Mouse (Mus musculus): ENCODE results near the gene Olfr464. TPM values are rescaled to one million over a fixed set of nuclear protein-coding genes. Genes with fewer than 3 reads are reported as not detected.

The Olfr464 gene
- total and polyA plus RNA-seq, 2 experiments = not detected

- Histone ChIP-seq H3K4me3 (ENCODE audit: insufficient read depth, low read depth, low read length) (no peak overlapping the region), H3K4me1 (ENCODE audit: control insufficient read depth, insufficient read depth, low read length) (no peaks in the 10 kb centered on the region), H3K27ac (replicated peaks; ENCODE audit: insufficient read depth, low read depth, low read length) (no peak overlapping the region), H3K36me3 (ENCODE audit: control insufficient read depth, insufficient read depth, low read length) (no peaks in the 10 kb centered on the region), H3K79me2 (ENCODE audit: control insufficient read depth, insufficient read depth, low read length) (no peaks in the 10 kb centered on the region), H3K27me3 (ENCODE audit: control insufficient read depth, insufficient read depth, low read length) (peaks cover 4% of the 10 kb centered on the region; the same call in 1 of the 2 replicates), H3K9ac (ENCODE audit: low read depth, low read length) (no peak overlapping the region)
- no peak for TF ChIP-seq POLR2A (IDR thresholded peaks at IDR 0.05; ENCODE audit: extremely low read depth, insufficient read depth, low read length)
- TF ChIP-seq CTCF (IDR thresholded peaks at IDR 0.05; ENCODE audit: low read depth, low read length) = no peak; the same call in 1 of the 2 replicates
- WGBS = 14% methylated on average over 1 of the region's 1 CpGs
- DNase-seq (ENCODE audit: extremely low read depth, low read depth, low spot score) = no peak
These were observed 34.4 kb upstream of the Olfr464 start for GRCm38 (mm10) chr11:87955144-87955543.

- Histone ChIP-seq H3K79me2 (ENCODE audit: control insufficient read depth, insufficient read depth, low read length) (no peaks in the 10 kb centered on the region), H3K36me3 (ENCODE audit: control insufficient read depth, insufficient read depth, low read length) (no peaks in the 10 kb centered on the region), H3K4me1 (ENCODE audit: control insufficient read depth, insufficient read depth, low read length) (no peaks in the 10 kb centered on the region), H3K4me3 (ENCODE audit: insufficient read depth, low read depth, low read length) (no peak overlapping the region), H3K27me3 (ENCODE audit: control insufficient read depth, insufficient read depth, low read length) (peaks cover 7% of the 10 kb centered on the region; the same call in 1 of the 2 replicates), H3K27ac (replicated peaks; ENCODE audit: insufficient read depth, low read depth, low read length) (no peak overlapping the region), H3K9ac (ENCODE audit: low read depth, low read length) (no peak overlapping the region)
- 4% methylated on average over 2 of the region's 2 CpGs for WGBS
- no peak for DNase-seq (ENCODE audit: extremely low read depth, low read depth, low spot score)
- TF ChIP-seq POLR2A (IDR thresholded peaks at IDR 0.05; ENCODE audit: extremely low read depth, insufficient read depth, low read length) = no peak
- TF ChIP-seq CTCF (IDR thresholded peaks at IDR 0.05; ENCODE audit: low read depth, low read length) = peak; percentile 56
These were observed 29.2 kb upstream of the Olfr464 start for GRCm38 (mm10) chr11:87949990-87950389.

DNA sequence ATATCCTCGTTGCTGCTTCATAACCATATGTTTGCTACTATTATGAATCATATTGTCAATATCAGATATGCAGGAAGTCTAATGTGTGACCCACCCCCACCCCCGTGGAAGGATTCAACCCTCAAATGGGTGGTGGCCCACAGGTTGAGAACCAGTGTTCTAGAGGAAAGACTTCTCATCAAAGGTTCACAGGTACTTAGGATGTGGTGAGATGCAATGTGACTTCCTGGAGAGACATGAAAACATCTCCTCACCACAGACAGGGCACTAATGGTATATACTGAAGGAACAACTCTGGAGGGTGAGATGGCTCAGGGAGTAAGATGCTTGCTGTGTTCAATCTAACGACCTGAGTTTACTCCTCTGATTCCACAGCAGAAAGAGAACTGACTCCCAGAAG, 14.7 kb upstream of the Olfr464 start:
- Histone ChIP-seq H3K27ac (replicated peaks; ENCODE audit: insufficient read depth, low read depth, low read length) (no peak overlapping the region), H3K36me3 (ENCODE audit: control insufficient read depth, insufficient read depth, low read length) (no peaks in the 10 kb centered on the region), H3K4me3 (ENCODE audit: insufficient read depth, low read depth, low read length) (no peak overlapping the region), H3K4me1 (ENCODE audit: control insufficient read depth, insufficient read depth, low read length) (no peaks in the 10 kb centered on the region), H3K27me3 (ENCODE audit: control insufficient read depth, insufficient read depth, low read length) (no peaks in the 10 kb centered on the region), H3K79me2 (ENCODE audit: control insufficient read depth, insufficient read depth, low read length) (no peaks in the 10 kb centered on the region), H3K9ac (ENCODE audit: low read depth, low read length) (no peak overlapping the region)
- WGBS = 61% methylated on average over 3 of the region's 3 CpGs
- no peak for TF ChIP-seq CTCF (IDR thresholded peaks at IDR 0.05; ENCODE audit: low read depth, low read length)
- no peak for TF ChIP-seq POLR2A (IDR thresholded peaks at IDR 0.05; ENCODE audit: extremely low read depth, insufficient read depth, low read length)
- DNase-seq (ENCODE audit: extremely low read depth, low read depth, low spot score) = peak; percentile 5

DNA sequence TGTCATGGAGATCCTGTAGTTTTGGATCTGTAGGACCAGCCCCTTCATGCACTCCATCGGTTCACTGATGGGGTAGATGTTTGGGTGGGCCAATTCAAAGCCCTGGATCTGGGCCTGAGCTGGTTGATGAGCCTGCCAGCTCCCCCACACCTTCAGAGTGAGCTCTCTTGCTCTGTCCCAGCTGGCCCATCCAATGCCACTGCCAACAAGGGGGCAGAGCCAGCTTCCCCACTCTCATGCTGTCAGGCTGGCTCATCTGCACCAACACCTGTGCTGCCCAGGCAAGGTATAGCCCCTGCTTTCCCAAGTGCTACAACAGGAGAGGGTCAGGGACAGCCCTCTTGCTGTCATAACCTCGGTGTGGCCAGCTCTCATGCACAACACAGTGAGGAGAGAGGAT, 13.0 kb upstream of the Olfr464 start:
- H3K27me3 ChIP-seq (ENCODE audit: control insufficient read depth, insufficient read depth, low read length) = no peaks in the 10 kb centered on the region
- 70% methylated on average over 2 of the region's 2 CpGs for WGBS
- no peaks in the 10 kb centered on the region for H3K36me3 ChIP-seq (ENCODE audit: control insufficient read depth, insufficient read depth, low read length)
- H3K9ac ChIP-seq (ENCODE audit: low read depth, low read length) = no peak overlapping the region
- H3K79me2 ChIP-seq (ENCODE audit: control insufficient read depth, insufficient read depth, low read length) = no peaks in the 10 kb centered on the region
- TF ChIP-seq POLR2A (IDR thresholded peaks at IDR 0.05; ENCODE audit: extremely low read depth, insufficient read depth, low read length) = no peak
- TF ChIP-seq CTCF (IDR thresholded peaks at IDR 0.05; ENCODE audit: low read depth, low read length) = no peak
- no peak overlapping the region for H3K27ac ChIP-seq (replicated peaks; ENCODE audit: insufficient read depth, low read depth, low read length)
- no peak overlapping the region for H3K4me3 ChIP-seq (ENCODE audit: insufficient read depth, low read depth, low read length)
- DNase-seq (ENCODE audit: extremely low read depth, low read depth, low spot score) = no peak
- no peaks in the 10 kb centered on the region for H3K4me1 ChIP-seq (ENCODE audit: control insufficient read depth, insufficient read depth, low read length)

DNA sequence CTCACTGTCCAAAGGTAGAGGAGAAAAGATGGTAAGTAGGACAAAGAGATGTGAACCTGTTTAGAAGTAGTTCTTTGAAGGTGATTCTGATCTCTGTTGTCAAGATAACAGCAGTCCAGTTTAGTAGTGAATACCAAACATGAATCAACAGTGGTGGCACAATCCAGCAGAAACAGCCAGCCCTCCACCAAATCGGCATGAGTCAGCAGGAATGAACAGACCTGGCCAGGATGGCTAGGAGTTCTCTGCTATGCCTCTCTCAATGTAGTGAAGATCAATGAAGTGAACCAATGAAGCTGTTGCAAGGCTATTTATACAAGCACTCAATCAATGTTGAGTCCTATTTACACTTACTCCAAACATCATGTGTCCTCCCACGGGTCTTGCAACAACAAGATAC, 9.6 kb upstream of the Olfr464 start:
- no peak for TF ChIP-seq CTCF (IDR thresholded peaks at IDR 0.05; ENCODE audit: low read depth, low read length)
- no peak for TF ChIP-seq POLR2A (IDR thresholded peaks at IDR 0.05; ENCODE audit: extremely low read depth, insufficient read depth, low read length)
- peak; percentile 30 for DNase-seq (ENCODE audit: extremely low read depth, low read depth, low spot score)
- Histone ChIP-seq H3K4me1 (ENCODE audit: control insufficient read depth, insufficient read depth, low read length) (no peaks in the 10 kb centered on the region), H3K9ac (ENCODE audit: low read depth, low read length) (no peak overlapping the region), H3K36me3 (ENCODE audit: control insufficient read depth, insufficient read depth, low read length) (no peaks in the 10 kb centered on the region), H3K79me2 (ENCODE audit: control insufficient read depth, insufficient read depth, low read length) (no peaks in the 10 kb centered on the region), H3K27me3 (ENCODE audit: control insufficient read depth, insufficient read depth, low read length) (no peaks in the 10 kb centered on the region), H3K27ac (replicated peaks; ENCODE audit: insufficient read depth, low read depth, low read length) (no peak overlapping the region), H3K4me3 (ENCODE audit: insufficient read depth, low read depth, low read length) (no peak overlapping the region)
- WGBS = 50% methylated on average over 2 of the region's 2 CpGs

- no peak for DNase-seq (ENCODE audit: extremely low read depth, low read depth, low spot score)
- Histone ChIP-seq H3K27ac (replicated peaks; ENCODE audit: insufficient read depth, low read depth, low read length) (no peak overlapping the region), H3K4me1 (ENCODE audit: control insufficient read depth, insufficient read depth, low read length) (no peaks in the 10 kb centered on the region), H3K9ac (ENCODE audit: low read depth, low read length) (no peak overlapping the region), H3K36me3 (ENCODE audit: control insufficient read depth, insufficient read depth, low read length) (no peaks in the 10 kb centered on the region), H3K79me2 (ENCODE audit: control insufficient read depth, insufficient read depth, low read length) (no peaks in the 10 kb centered on the region), H3K4me3 (ENCODE audit: insufficient read depth, low read depth, low read length) (no peak overlapping the region), H3K27me3 (ENCODE audit: control insufficient read depth, insufficient read depth, low read length) (no peaks in the 10 kb centered on the region)
- WGBS = 62% methylated on average over 2 of the region's 2 CpGs
- TF ChIP-seq CTCF (IDR thresholded peaks at IDR 0.05; ENCODE audit: low read depth, low read length) (no peak), POLR2A (IDR thresholded peaks at IDR 0.05; ENCODE audit: extremely low read depth, insufficient read depth, low read length) (no peak)
These were observed 466 bp downstream of the Olfr464 start for GRCm38 (mm10) chr11:87920301-87920700.

Data from liver, adult 2 months (tissue).